Mouse (Mus musculus) neural tube, embryonic 12.5 days (tissue): Measurements from ENCODE around the gene Ddx39b. TPM values are rescaled to one million over a fixed set of nuclear protein-coding genes. Genes with fewer than 3 reads are reported as not detected.
"Not testable (repeated sequence)": the region's sequence is repeated elsewhere in the genome, so short reads cannot be mapped to it uniquely, and the experiment has no call there.

Experiments used
- ATAC-seq: fragments of 200-750 bp; cut with Nextera tagmentation; 2 replicates; pipeline ENCODE4 v1.8.0; 2017; ENCODE audit warnings: low read depth, mild to moderate bottlenecking, moderate TSS enrichment, moderate library complexity; ENCODE audit not compliant: low FRiP score
- H3K27ac ChIP-seq: fragments of 300-500 bp; sonication (generic); 2 replicates; pipeline ENCODE4 v1.5.1; 2016
- H3K27me3 ChIP-seq: fragments of 300-500 bp; sonication (generic); replicated peaks from 2 replicates; pipeline ENCODE4 v1.6.1; 2016; ENCODE audit warnings: mild to moderate bottlenecking
- H3K36me3 ChIP-seq: fragments of 300-500 bp; sonication (generic); 2 replicates; pipeline ENCODE4 v1.6.1; 2016; ENCODE audit warnings: mild to moderate bottlenecking
- H3K4me1 ChIP-seq: fragments of 300-500 bp; sonication (generic); 2 replicates; pipeline ENCODE4 v1.6.1; 2016
- H3K4me2 ChIP-seq: fragments of 300-500 bp; sonication (generic); replicated peaks from 2 replicates; pipeline ENCODE4 v1.6.1; 2016; ENCODE audit warnings: mild to moderate bottlenecking
- H3K4me3 ChIP-seq: fragments of 300-500 bp; sonication (generic); 2 replicates; pipeline ENCODE4 v1.5.1; 2016
- H3K9ac ChIP-seq: fragments of 300-500 bp; sonication (generic); 2 replicates; pipeline ENCODE4 v1.6.1; 2016; ENCODE audit warnings: mild to moderate bottlenecking
- H3K9me3 ChIP-seq: fragments of 300-500 bp; sonication (generic); 2 replicates; pipeline ENCODE4 v1.6.1; 2016; ENCODE audit warnings: mild to moderate bottlenecking
- WGBS: fragments of 180-500 bp; shearing (Covaris S2); methylation state at CpG from one replicate; pipeline ENCODE4 v1.1.7; 2016; 5-methylcytosine and 5-hydroxymethylcytosine counted together
- polyA plus RNA-seq: library from polyadenylated mRNA; unstranded; fragments of >200 nt; fragmentation: Nextera tagmentation; extraction: Ambion mirVana; gene quantifications from 2 replicates; pipeline ENCODE4 v1.2.1, GENCODE M21; 2016

The Ddx39b gene
- polyA plus RNA-seq, 1 experiment from 2014 or later = 511 TPM

DNA sequence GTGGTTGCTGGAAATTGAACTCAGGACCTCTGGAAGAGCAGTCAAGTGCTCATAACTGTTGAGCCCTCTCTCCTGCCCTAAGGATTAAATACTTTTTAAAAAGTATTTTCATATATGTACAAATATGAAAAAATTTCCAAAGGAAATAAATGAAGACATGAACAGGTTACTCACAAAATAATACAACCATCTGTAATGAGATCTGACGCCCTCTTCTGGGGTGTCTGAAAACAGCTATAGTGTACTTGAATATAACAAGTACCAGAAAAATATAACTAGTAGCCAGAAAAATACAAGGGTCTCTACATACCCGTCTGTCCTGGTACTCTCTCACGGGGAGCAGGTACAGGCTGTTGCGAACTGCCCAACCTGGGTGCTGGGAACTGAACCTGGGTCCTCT, 16.9 kb upstream of the Ddx39b start:
- Histone ChIP-seq H3K4me2 (no peak overlapping the region), H3K36me3 (peaks cover 56% of the 10 kb centered on the region), H3K9ac (no peak overlapping the region), H3K4me1 (no peaks in the 10 kb centered on the region; the same call in 1 of the 2 replicates), H3K27ac (no peak overlapping the region), H3K9me3 (no peaks in the 10 kb centered on the region), H3K4me3 (no peak overlapping the region), H3K27me3 (no peaks in the 10 kb centered on the region)
- ATAC-seq = no peak
- 95% methylated on average over 4 of the region's 4 CpGs for WGBS

DNA sequence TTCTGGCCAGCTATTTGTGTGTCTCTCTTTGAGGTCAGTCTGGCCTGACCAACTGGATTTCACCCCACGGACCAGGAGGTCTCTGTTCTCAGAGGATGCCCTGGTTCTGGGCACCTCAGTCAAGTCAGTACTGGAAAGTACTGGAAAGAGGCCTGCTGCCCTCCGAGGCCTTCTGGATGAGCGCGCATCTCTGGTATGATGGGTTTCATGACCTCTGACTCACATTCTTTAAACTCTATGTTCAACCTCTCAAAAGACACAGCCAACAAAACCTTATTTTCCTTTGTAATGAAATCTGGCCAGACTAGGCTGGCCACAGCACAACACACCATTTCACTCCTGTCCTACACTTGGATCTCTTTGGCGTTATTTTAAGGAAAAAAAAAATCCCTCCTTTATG, 16.1 kb upstream of the Ddx39b start:
- Histone ChIP-seq H3K36me3 (peaks cover 54% of the 10 kb centered on the region), H3K27ac (no peak overlapping the region), H3K9ac (no peak overlapping the region), H3K4me3 (no peak overlapping the region), H3K4me2 (no peak overlapping the region), H3K4me1 (no peaks in the 10 kb centered on the region; the same call in 1 of the 2 replicates), H3K27me3 (no peaks in the 10 kb centered on the region), H3K9me3 (no peaks in the 10 kb centered on the region)
- ATAC-seq = no peak
- 95% methylated on average over 5 of the region's 5 CpGs for WGBS

DNA sequence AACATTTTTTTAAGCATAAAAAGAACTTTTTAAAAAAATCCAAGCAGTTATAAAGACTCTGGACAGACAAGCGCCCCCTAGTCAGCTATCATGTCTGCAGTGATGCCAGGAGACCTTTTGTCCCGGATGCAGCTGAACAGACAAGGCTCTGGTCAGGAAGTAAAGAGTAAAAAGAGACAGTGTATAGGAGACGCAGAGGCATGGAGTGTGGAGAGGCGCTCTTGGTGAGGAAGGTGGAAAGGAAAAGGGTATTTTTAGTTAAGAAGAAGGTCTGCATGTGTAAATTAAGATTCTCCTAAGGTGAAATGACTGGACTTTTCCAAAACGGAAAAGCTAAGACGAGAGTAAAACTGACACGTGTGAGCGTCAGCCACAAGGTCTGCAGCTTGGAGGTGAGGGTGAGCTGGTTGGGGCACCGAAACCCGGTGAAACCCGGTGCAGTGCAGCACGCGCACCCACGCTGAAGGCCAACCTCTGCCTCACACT, 14.9 kb upstream of the Ddx39b start:
- Histone ChIP-seq H3K4me2 (no peak overlapping the region), H3K27ac (no peak overlapping the region), H3K9me3 (no peaks in the 10 kb centered on the region), H3K9ac (no peak overlapping the region), H3K4me3 (no peak overlapping the region), H3K27me3 (no peaks in the 10 kb centered on the region), H3K4me1 (no peaks in the 10 kb centered on the region), H3K36me3 (peaks cover 54% of the 10 kb centered on the region)
- no peak for ATAC-seq
- WGBS = 89% methylated on average over 14 of the region's 14 CpGs

DNA sequence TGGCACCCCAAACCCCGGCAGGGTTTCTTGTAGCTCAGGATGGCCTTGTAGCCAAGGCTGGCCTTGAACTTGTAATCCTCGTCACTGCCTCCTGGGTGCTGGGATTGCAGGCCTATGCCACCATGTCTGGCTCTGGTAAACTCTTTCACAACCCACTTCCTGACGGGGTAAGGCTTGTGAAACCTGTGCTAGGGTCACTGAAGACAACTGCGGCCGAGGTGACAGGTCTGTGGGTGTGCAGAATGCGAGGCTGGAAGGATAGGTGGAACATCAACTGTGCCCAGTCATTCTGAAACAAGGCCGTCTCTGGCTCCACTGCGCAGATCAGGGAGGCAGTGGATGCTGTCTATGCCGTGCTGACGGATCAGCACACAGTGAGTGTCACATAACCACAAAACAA, 10.5 kb upstream of the Ddx39b start:
- H3K4me3 ChIP-seq = no peak overlapping the region
- 95% methylated on average over 10 of the region's 10 CpGs for WGBS
- H3K36me3 ChIP-seq = peaks cover 41% of the 10 kb centered on the region
- no peak overlapping the region for H3K4me2 ChIP-seq
- no peak for ATAC-seq
- no peaks in the 10 kb centered on the region for H3K9me3 ChIP-seq
- H3K27me3 ChIP-seq = no peaks in the 10 kb centered on the region
- no peak overlapping the region for H3K9ac ChIP-seq
- H3K4me1 ChIP-seq = peaks cover 20% of the 10 kb centered on the region; the same call in 1 of the 2 replicates
- no peak overlapping the region for H3K27ac ChIP-seq

DNA sequence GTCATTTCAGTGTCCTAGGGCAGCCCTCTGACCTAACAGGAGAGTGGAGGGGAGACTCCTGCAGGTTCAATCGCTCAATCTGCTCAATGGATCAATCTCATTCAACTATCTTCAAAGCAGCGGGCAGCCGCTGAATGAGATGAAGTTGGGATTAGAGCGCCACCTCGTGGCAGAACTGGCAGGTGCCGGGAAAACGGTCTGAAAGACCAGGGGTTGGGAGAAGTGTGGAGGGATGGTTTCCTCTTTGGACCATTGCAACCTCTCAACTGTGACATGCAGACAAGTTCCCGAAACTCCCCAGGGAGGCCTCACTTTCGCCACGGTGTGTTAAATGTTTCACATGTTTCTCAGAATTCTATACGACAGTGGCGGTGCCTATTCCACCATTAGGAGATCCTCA, 9.5 kb upstream of the Ddx39b start:
- no peak overlapping the region for H3K4me3 ChIP-seq
- H3K36me3 ChIP-seq = peaks cover 37% of the 10 kb centered on the region
- no peaks in the 10 kb centered on the region for H3K9me3 ChIP-seq
- H3K4me2 ChIP-seq = peak overlapping the region; percentile 14; the same call in 1 of the 2 replicates
- 14% methylated on average over 12 of the region's 12 CpGs for WGBS
- no peak for ATAC-seq
- H3K27ac ChIP-seq = no peak overlapping the region
- no peaks in the 10 kb centered on the region for H3K27me3 ChIP-seq
- H3K4me1 ChIP-seq = peaks cover 26% of the 10 kb centered on the region
- no peak overlapping the region for H3K9ac ChIP-seq

DNA sequence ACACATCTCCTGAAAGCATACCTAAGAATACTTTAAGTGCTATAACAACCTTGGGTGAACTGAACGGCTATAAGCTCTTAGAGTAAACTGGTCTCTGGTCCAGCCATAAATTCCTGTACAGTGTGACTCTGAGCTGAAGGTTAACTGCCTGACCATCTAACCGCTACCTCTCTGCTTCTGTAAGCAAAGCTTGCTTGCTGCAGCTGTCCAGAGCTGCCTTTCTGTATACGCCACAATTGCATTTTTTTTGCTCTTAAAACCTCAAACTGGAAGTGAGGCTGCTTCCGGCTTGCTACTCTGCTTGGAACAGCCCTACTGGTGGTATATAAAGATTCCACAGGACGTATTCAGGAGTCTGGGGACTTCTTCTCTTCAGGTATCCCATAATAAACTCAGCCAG, 8.9 kb upstream of the Ddx39b start:
- no peak for ATAC-seq
- Histone ChIP-seq H3K36me3 (peaks cover 32% of the 10 kb centered on the region), H3K27ac (no peak overlapping the region), H3K9me3 (no peaks in the 10 kb centered on the region), H3K4me1 (peaks cover 31% of the 10 kb centered on the region), H3K9ac (no peak overlapping the region), H3K27me3 (no peaks in the 10 kb centered on the region), H3K4me2 (no peak overlapping the region), H3K4me3 (no peak overlapping the region)
- 90% methylated on average over 5 of the region's 5 CpGs for WGBS

DNA sequence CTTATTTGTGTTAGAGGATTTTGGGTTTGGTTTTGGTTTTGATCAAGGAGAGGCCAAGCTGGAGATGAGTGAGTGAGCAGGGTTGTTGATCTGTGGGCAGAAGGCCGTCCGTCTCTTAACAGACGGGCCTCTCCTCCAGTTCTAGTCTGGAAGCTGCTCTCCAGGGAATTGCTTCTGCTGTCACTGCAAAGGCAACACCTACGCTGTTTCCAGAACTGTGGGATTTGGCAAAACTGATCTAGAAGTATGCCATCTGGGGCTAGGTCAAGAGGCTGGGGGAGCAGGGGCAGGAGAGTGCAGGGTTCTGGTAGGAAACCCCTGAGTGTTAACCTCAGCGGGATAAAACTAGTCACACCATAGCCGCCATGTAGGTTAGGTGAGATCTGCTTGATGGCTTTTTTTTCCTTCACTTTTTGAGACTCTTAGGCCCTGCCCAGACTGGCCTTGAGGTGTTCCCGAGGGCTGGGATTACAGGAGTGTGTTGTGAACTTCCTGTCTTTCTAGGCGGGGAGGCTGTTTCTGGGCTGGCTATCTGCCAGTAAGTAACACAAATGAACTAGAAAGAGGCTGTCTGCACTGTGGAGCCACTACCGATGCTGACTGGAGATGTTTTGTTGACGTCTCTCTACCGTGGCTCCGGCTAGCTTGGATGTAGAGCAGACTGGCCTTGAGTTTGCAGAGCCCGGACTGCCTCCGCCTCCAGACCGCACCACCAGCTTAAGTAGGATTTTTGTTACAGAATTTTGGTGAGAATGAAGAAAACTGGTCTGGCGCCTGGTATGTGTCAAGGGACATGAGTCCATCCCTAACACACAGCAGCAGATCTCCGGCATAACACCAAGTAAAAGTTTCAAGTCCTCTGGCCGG, 8.2 kb upstream of the Ddx39b start, which contains the start of gene Atp6v1g2:
Atp6v1g2 (plus strand) TSS at position 547 of the 867 bp plus-strand sequence.
- peaks cover 31% of the 10 kb centered on the region for H3K4me1 ChIP-seq
- no peak for ATAC-seq
- no peak within 1 kb of the TSS for H3K27ac ChIP-seq
- H3K9me3 ChIP-seq = no peaks in the 10 kb centered on the region
- no peaks in the 10 kb centered on the region for H3K27me3 ChIP-seq
- H3K4me3 ChIP-seq = peak within 1 kb of the TSS; percentile 58; the same call in 1 of the 2 replicates
- H3K4me2 ChIP-seq = peak within 1 kb of the TSS; percentile 90
- peaks cover 25% of the 10 kb centered on the region for H3K36me3 ChIP-seq
- H3K9ac ChIP-seq = 0 out of 2 replicates have a peak within 1 kb of the TSS, but pooled peaks have one; percentile 17
- WGBS = 85% methylated on average over 18 of the region's 18 CpGs

DNA sequence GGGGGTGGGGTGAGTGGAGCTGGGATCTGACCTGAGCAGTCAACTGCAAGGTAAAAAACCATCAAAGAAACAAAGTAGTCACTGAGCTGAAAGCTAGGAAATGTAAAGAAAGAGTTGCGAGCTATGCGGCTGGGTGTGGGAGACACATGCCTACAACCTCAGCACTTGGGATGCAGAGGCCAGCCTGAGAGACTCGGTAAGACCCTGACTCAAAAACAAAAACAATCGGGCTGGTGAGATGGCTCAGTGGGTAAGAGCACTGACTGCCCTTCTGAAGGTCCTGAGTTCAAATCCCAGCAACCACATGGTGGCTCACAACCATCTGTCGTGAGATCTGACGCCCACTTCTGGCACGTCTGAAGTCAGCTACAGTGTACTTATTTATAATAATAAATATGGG, 7.5 kb upstream of the Ddx39b start:
- H3K27me3 ChIP-seq, H3K27ac ChIP-seq, H3K4me3 ChIP-seq, ATAC-seq, H3K9me3 ChIP-seq, H3K9ac ChIP-seq: not testable (repeated sequence)
- peak overlapping the region; percentile 90; the same call in 1 of the 2 replicates for H3K4me2 ChIP-seq
- peaks cover 31% of the 10 kb centered on the region for H3K4me1 ChIP-seq
- peaks cover 19% of the 10 kb centered on the region for H3K36me3 ChIP-seq
- 85% methylated on average over 7 of the region's 7 CpGs for WGBS

DNA sequence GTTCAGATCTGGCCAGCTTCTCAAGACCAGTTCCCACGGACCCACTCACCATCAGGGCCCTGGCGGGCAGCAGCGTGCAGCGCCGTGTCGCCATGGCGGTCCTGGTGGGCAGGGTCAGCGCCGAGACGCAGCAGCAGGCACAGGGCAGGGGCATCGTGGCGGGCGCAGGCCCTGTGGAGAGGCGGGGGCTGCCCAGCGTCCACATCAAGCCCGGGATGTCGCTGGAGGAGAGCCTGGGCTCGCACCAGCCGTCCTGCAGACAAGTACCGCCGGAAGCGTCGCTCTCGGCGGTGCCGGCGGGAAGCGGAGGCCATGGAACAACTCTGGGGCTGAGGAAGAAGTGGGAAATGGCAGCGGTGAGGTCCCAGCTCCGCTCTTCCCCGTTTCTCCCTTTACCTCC, 6.6 kb upstream of the Ddx39b start:
- Histone ChIP-seq H3K9ac (peak overlapping the region; percentile 81), H3K36me3 (peaks cover 11% of the 10 kb centered on the region), H3K4me3 (peak overlapping the region; percentile 58), H3K27ac (peak overlapping the region; percentile 87), H3K27me3 (no peaks in the 10 kb centered on the region), H3K9me3 (no peaks in the 10 kb centered on the region), H3K4me2 (peak overlapping the region; percentile 90), H3K4me1 (peaks cover 31% of the 10 kb centered on the region)
- 4% methylated on average over 31 of the region's 31 CpGs for WGBS
- peak; percentile 23; the same call in 1 of the 2 replicates for ATAC-seq

DNA sequence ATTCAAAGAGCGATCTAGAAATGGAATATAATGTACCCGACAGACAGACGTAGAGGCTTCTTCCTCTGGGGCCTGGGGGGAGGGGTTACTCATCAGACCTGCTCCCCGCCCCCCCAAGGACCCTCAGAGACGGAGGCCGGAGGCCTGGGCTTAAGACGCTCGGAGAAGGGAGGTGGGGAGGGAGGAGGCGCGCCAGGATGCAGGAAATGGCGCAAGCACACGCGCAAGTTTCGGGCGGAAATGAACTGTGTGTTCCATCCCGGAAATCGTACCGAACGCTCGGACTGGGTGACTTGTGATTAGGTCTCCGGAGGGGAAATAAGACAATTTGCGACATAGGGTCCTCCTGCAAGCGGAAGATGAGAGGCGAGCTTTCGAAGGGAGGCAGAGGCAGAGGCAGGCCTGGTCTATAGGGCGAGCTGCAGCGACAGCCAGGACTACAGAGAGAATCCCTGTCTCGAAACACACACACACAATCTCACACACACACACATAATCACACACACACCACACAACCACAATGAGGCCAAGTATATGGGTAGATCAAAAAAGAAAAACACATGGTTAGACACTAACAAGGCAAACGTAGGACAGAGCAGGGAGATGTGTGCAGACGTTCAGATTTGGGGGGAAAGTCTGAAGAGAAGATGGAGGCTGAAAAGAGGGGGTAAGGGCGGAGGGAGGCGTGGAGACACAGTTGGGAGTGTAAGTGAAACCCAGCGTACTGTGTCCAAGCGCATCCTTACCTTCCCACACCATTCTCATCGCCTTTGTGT, 5.7 kb upstream of the Ddx39b start, which contains the start of gene Nfkbil1:
Nfkbil1 (minus strand) TSS at position 179 of the 776 bp plus-strand sequence.
- peak within 1 kb of the TSS; percentile 87 for H3K27ac ChIP-seq
- H3K27me3 ChIP-seq = no peaks in the 10 kb centered on the region
- under 1% methylated on average over 35 of the region's 35 CpGs for WGBS
- ATAC-seq = peak; percentile 80
- H3K4me2 ChIP-seq = peak within 1 kb of the TSS; percentile 90
- peaks cover 36% of the 10 kb centered on the region for H3K4me1 ChIP-seq
- H3K36me3 ChIP-seq = peaks cover 6% of the 10 kb centered on the region; the same call in 1 of the 2 replicates
- H3K4me3 ChIP-seq = peak within 1 kb of the TSS; percentile 58
- no peaks in the 10 kb centered on the region for H3K9me3 ChIP-seq
- peak within 1 kb of the TSS; percentile 81 for H3K9ac ChIP-seq

DNA sequence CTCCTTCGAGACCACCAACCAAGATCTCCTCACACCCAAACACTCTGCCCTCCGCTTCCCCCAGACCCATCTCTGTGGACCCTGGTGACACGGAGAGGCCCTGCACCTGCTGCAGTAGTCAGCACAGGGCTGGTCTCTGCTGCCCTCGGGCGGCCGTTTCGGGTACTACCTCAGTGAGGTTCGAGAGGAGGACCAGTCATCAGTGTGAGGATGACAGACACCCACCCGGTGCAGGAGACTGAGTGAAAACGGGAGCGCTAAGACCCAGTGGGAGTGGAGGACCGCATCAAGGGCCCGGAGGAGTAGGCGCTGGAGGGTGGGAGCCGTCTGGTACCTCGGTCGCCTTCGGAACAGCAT, 5.2 kb upstream of the Ddx39b start:
- Histone ChIP-seq H3K27ac (peak overlapping the region; percentile 87), H3K4me1 (peaks cover 38% of the 10 kb centered on the region), H3K4me3 (peak overlapping the region; percentile 58), H3K36me3 (peaks cover under 1% of the 10 kb centered on the region; the same call in 1 of the 2 replicates), H3K9ac (peak overlapping the region; percentile 81), H3K9me3 (no peaks in the 10 kb centered on the region), H3K4me2 (peak overlapping the region; percentile 90), H3K27me3 (no peaks in the 10 kb centered on the region)
- peak; percentile 81 for ATAC-seq
- under 1% methylated on average over 18 of the region's 18 CpGs for WGBS

DNA sequence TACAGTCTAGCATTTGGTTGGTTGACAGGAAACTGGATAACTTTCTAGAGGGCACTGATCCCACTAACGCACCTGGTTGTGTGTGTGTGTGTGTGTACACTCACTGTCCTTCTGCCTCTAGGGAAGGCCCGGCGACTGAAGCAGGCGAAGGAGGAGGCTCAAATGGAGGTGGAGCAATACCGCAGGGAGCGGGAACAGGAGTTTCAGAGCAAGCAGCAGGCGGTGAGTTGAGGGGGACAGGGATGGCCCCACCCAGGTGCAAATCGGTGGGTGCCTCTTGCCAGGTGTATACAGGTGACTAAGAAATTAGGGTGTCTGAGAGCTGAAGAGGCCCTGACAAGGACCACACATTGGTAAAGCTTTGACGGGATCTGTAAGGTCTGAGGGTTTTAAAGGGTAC, 4.5 kb upstream of the Ddx39b start:
- Histone ChIP-seq H3K9ac (peak overlapping the region; percentile 81), H3K9me3 (no peaks in the 10 kb centered on the region), H3K4me1 (peaks cover 35% of the 10 kb centered on the region), H3K36me3 (no peaks in the 10 kb centered on the region), H3K4me3 (peak overlapping the region; percentile 58), H3K4me2 (peak overlapping the region; percentile 90), H3K27me3 (no peaks in the 10 kb centered on the region), H3K27ac (no peak overlapping the region)
- WGBS = 78% methylated on average over 9 of the region's 9 CpGs
- ATAC-seq = no peak
